In genomic region chr14:78632747-78633146, GRCm38 (mm10) we compare ENCODE assay signal across 23 mouse cellular contexts.
DNase-seq lines count a peak whose midpoint lies in the region; ATAC-seq and TF ChIP-seq lines count a peak whose summit lies in the region.
"Had no signal": no experiment of that assay in that cellular context is flagged by ENCODE, and none has a peak within 500 bp of the region (broad histone marks: within the 10 kb centered on the region; RNA-seq: fewer than 3 reads in every experiment).

No protein-coding gene starts in this region.

- H3K4me2 ChIP-seq in forebrain, embryonic 16.5 days (ENCODE audit: low read length): no peak overlapping the region
- H3K4me2 ChIP-seq in forebrain, embryonic 14.5 days (ENCODE audit: low read length): no peak overlapping the region
- H3K4me2 ChIP-seq in hindbrain, embryonic 11.5 days (replicated peaks; ENCODE audit: low read depth, low read length): no peak overlapping the region
- no peak overlapping the region for H3K4me2 ChIP-seq in hindbrain, postnatal 0 days (ENCODE audit: low read depth, low read length)
- no peak overlapping the region for H3K4me2 ChIP-seq in midbrain, embryonic 11.5 days
- H3K4me2 ChIP-seq in midbrain, embryonic 16.5 days (ENCODE audit: low read length): no peak overlapping the region
- H3K4me2 ChIP-seq: embryonic facial prominence, embryonic 15.5 days; heart, embryonic 11.5 days; heart, embryonic 15.5 days; hindbrain, embryonic 14.5 days had no signal

- TF ChIP-seq CTCF in hindbrain, postnatal 0 days (IDR thresholded peaks at IDR 0.05; ENCODE audit: low read depth): no peak
- no peak for TF ChIP-seq CTCF in brain, embryonic 14.5 days (IDR thresholded peaks at IDR 0.05; ENCODE audit: borderline replicate concordance, extremely low read depth, insufficient read depth, insufficient read length)
- TF ChIP-seq CTCF in lung, adult 2 months (IDR thresholded peaks at IDR 0.05; ENCODE audit: insufficient read depth, low read length): no peak

- H3K9me3 ChIP-seq in forebrain, embryonic 16.5 days (ENCODE audit: control insufficient read depth, low read length): no peaks in the 10 kb centered on the region
- no peaks in the 10 kb centered on the region for H3K9me3 ChIP-seq in forebrain, embryonic 14.5 days (replicated peaks; ENCODE audit: control insufficient read depth, low read length)
- no peaks in the 10 kb centered on the region for H3K9me3 ChIP-seq in hindbrain, embryonic 11.5 days (ENCODE audit: control insufficient read depth, low read length)
- no peaks in the 10 kb centered on the region for H3K9me3 ChIP-seq in hindbrain, postnatal 0 days (ENCODE audit: low read length)
- H3K9me3 ChIP-seq in midbrain, embryonic 11.5 days (ENCODE audit: control insufficient read depth, low read length): no peaks in the 10 kb centered on the region
- H3K9me3 ChIP-seq in midbrain, embryonic 16.5 days (replicated peaks; ENCODE audit: control insufficient read depth, low read length, poor library complexity, severe bottlenecking): no peaks in the 10 kb centered on the region
- H3K9me3 ChIP-seq: embryonic facial prominence, embryonic 15.5 days; forebrain, embryonic 10.5 days; heart, embryonic 15.5 days had no signal

- no peak overlapping the region for H3K27ac ChIP-seq in forebrain, embryonic 16.5 days (ENCODE audit: low read length)
- no peak overlapping the region for H3K27ac ChIP-seq in forebrain, embryonic 14.5 days (ENCODE audit: low read depth, low read length)
- no peak overlapping the region for H3K27ac ChIP-seq in hindbrain, embryonic 11.5 days (ENCODE audit: low read depth, low read length)
- no peak overlapping the region for H3K27ac ChIP-seq in hindbrain, postnatal 0 days
- H3K27ac ChIP-seq in midbrain, embryonic 11.5 days (ENCODE audit: low read depth, low read length): no peak overlapping the region
- H3K27ac ChIP-seq in midbrain, embryonic 16.5 days (ENCODE audit: low read length): no peak overlapping the region
- H3K27ac ChIP-seq: embryonic facial prominence, embryonic 15.5 days; forebrain, embryonic 10.5 days; heart, adult 2 months; heart, embryonic 15.5 days; hindbrain, embryonic 14.5 days had no signal

- no peak overlapping the region for H3K4me3 ChIP-seq in forebrain, embryonic 16.5 days (replicated peaks; ENCODE audit: low read length)
- no peak overlapping the region for H3K4me3 ChIP-seq in forebrain, embryonic 14.5 days (ENCODE audit: low read depth, low read length)
- H3K4me3 ChIP-seq in hindbrain, embryonic 11.5 days (ENCODE audit: low read depth, low read length): no peak overlapping the region
- H3K4me3 ChIP-seq in hindbrain, postnatal 0 days (ENCODE audit: low read length): no peak overlapping the region
- no peak overlapping the region for H3K4me3 ChIP-seq in midbrain, embryonic 11.5 days (ENCODE audit: low read depth, low read length)
- no peak overlapping the region for H3K4me3 ChIP-seq in midbrain, embryonic 16.5 days (ENCODE audit: low read depth, low read length)
- H3K4me3 ChIP-seq in lung, adult 2 months (replicated peaks; ENCODE audit: extremely low read depth, low read depth, low read length): no peak overlapping the region
- H3K4me3 ChIP-seq: embryonic facial prominence, embryonic 15.5 days; erythroblast, embryonic 14.5 days; forebrain, embryonic 10.5 days; heart, adult 2 months; heart, embryonic 15.5 days had no signal

- no peak overlapping the region for H3K9ac ChIP-seq in forebrain, embryonic 16.5 days (replicated peaks; ENCODE audit: low read depth, low read length)
- H3K9ac ChIP-seq in forebrain, embryonic 14.5 days (ENCODE audit: low read length): no peak overlapping the region
- H3K9ac ChIP-seq in hindbrain, embryonic 11.5 days (ENCODE audit: low read depth, low read length): no peak overlapping the region
- H3K9ac ChIP-seq in hindbrain, postnatal 0 days (replicated peaks; ENCODE audit: low read length): no peak overlapping the region
- H3K9ac ChIP-seq in midbrain, embryonic 11.5 days (ENCODE audit: low read length): no peak overlapping the region
- H3K9ac ChIP-seq in midbrain, embryonic 16.5 days (ENCODE audit: low read depth, low read length): no peak overlapping the region
- H3K9ac ChIP-seq: embryonic facial prominence, embryonic 15.5 days; heart, embryonic 15.5 days; hindbrain, embryonic 14.5 days had no signal

- no peaks in the 10 kb centered on the region for H3K4me1 ChIP-seq in forebrain, embryonic 16.5 days (replicated peaks; ENCODE audit: control insufficient read depth, insufficient read depth, low read length)
- no peaks in the 10 kb centered on the region for H3K4me1 ChIP-seq in forebrain, embryonic 14.5 days (ENCODE audit: control insufficient read depth, insufficient read depth, low read length)
- no peaks in the 10 kb centered on the region for H3K4me1 ChIP-seq in hindbrain, embryonic 11.5 days (replicated peaks; ENCODE audit: control insufficient read depth, insufficient read depth, low read length)
- no peaks in the 10 kb centered on the region for H3K4me1 ChIP-seq in hindbrain, postnatal 0 days (ENCODE audit: insufficient read depth, low read length)
- no peaks in the 10 kb centered on the region for H3K4me1 ChIP-seq in midbrain, embryonic 11.5 days (ENCODE audit: control insufficient read depth, insufficient read depth, low read length)
- no peaks in the 10 kb centered on the region; the same call in 1 of the 2 replicates for H3K4me1 ChIP-seq in midbrain, embryonic 16.5 days (ENCODE audit: control insufficient read depth, insufficient read depth, low read length)
- H3K4me1 ChIP-seq in lung, adult 2 months (ENCODE audit: control insufficient read depth, insufficient read depth, low read length): no peaks in the 10 kb centered on the region; the same call in 1 of the 2 replicates
- H3K4me1 ChIP-seq: embryonic facial prominence, embryonic 15.5 days; forebrain, embryonic 10.5 days; heart, embryonic 15.5 days had no signal

- no peaks in the 10 kb centered on the region for H3K27me3 ChIP-seq in forebrain, embryonic 16.5 days (replicated peaks; ENCODE audit: control insufficient read depth, insufficient read depth, low read length)
- no peaks in the 10 kb centered on the region for H3K27me3 ChIP-seq in forebrain, embryonic 14.5 days (replicated peaks; ENCODE audit: control insufficient read depth, insufficient read depth, low read length)
- no peaks in the 10 kb centered on the region for H3K27me3 ChIP-seq in hindbrain, embryonic 11.5 days (ENCODE audit: control insufficient read depth, insufficient read depth, low read length)
- H3K27me3 ChIP-seq in hindbrain, postnatal 0 days (ENCODE audit: insufficient read depth, low read length): no peaks in the 10 kb centered on the region
- H3K27me3 ChIP-seq in midbrain, embryonic 11.5 days (ENCODE audit: control insufficient read depth, insufficient read depth, low read length): no peaks in the 10 kb centered on the region
- H3K27me3 ChIP-seq in midbrain, embryonic 16.5 days (ENCODE audit: control insufficient read depth, insufficient read depth, low read depth, low read length): no peaks in the 10 kb centered on the region
- H3K27me3 ChIP-seq: embryonic facial prominence, embryonic 15.5 days; heart, embryonic 15.5 days had no signal

- 0 out of 2 replicates have a peak, but pooled peaks have one; percentile 26 for ATAC-seq in forebrain, embryonic 16.5 days
- ATAC-seq in forebrain, embryonic 14.5 days: no peak
- no peak for ATAC-seq in hindbrain, embryonic 11.5 days (ENCODE audit: low FRiP score)
- ATAC-seq in hindbrain, postnatal 0 days: no peak
- peak; percentile 48; the same call in 1 of the 2 replicates for ATAC-seq in midbrain, embryonic 11.5 days (ENCODE audit: low FRiP score)
- ATAC-seq in midbrain, embryonic 16.5 days: no peak
- ATAC-seq: inflammation-experienced regulatory T-cells, adult 6 months; intestine, postnatal 0 days had no signal

- 76% methylated on average over 6 of the region's 6 CpGs for WGBS in forebrain, embryonic 16.5 days
- 82% methylated on average over 6 of the region's 6 CpGs for WGBS in forebrain, embryonic 14.5 days
- 60% methylated on average over 6 of the region's 6 CpGs for WGBS in hindbrain, embryonic 11.5 days
- WGBS in hindbrain, postnatal 0 days: 42% methylated on average over 6 of the region's 6 CpGs
- 76% methylated on average over 6 of the region's 6 CpGs for WGBS in midbrain, embryonic 11.5 days
- 70% methylated on average over 6 of the region's 6 CpGs for WGBS in midbrain, embryonic 16.5 days
- WGBS in lung, adult 2 months: 88% methylated on average over 6 of the region's 6 CpGs

- DNase-seq in forebrain, embryonic 14.5 days (ENCODE audit: low spot score): no peak
- peak; percentile 36 for DNase-seq in hindbrain, embryonic 11.5 days (ENCODE audit: low spot score)
- DNase-seq in hindbrain, postnatal 0 days (ENCODE audit: low spot score): no peak
- DNase-seq in midbrain, embryonic 11.5 days (ENCODE audit: low spot score, missing footprints): no peak
- DNase-seq in brain, embryonic 14.5 days (ENCODE audit: low read depth): peak; percentile 43
- DNase-seq in lung, adult 2 months: no peak
- DNase-seq: adrenal gland, postnatal 10 days; cerebellum, adult 18-20 months; cerebellum, adult 9-11 months; cerebellum, postnatal 36 days; embryo, embryonic 11 days; gastrocnemius, postnatal 10 days; heart, adult 2 months had no signal

- TF ChIP-seq POLR2A in brain, embryonic 14.5 days (IDR thresholded peaks at IDR 0.05; ENCODE audit: borderline replicate concordance, extremely low read depth, insufficient read depth, insufficient read length, poor library complexity, severe bottlenecking): no peak
- no peak for TF ChIP-seq POLR2A in lung, adult 2 months (IDR thresholded peaks at IDR 0.05; ENCODE audit: borderline replicate concordance, extremely low read depth, low read depth, low read length)

- no peaks in the 10 kb centered on the region for H3K36me3 ChIP-seq in forebrain, embryonic 16.5 days (ENCODE audit: control insufficient read depth, insufficient read depth)
- H3K36me3 ChIP-seq in forebrain, embryonic 14.5 days (ENCODE audit: control insufficient read depth, insufficient read depth, low read length): no peaks in the 10 kb centered on the region
- no peaks in the 10 kb centered on the region for H3K36me3 ChIP-seq in hindbrain, embryonic 11.5 days (ENCODE audit: control insufficient read depth, insufficient read depth, low read length)
- no peaks in the 10 kb centered on the region for H3K36me3 ChIP-seq in hindbrain, postnatal 0 days (ENCODE audit: insufficient read depth, low read length)
- no peaks in the 10 kb centered on the region for H3K36me3 ChIP-seq in midbrain, embryonic 11.5 days (ENCODE audit: control insufficient read depth, insufficient read depth, low read length)
- H3K36me3 ChIP-seq in midbrain, embryonic 16.5 days (ENCODE audit: control insufficient read depth, insufficient read depth, low read length): no peaks in the 10 kb centered on the region
- H3K36me3 ChIP-seq: embryonic facial prominence, embryonic 15.5 days; forebrain, embryonic 10.5 days; heart, embryonic 15.5 days had no signal

Comparison
In these comparisons a context has a peak if more than half of its experiments do, and no peak if none do; other contexts are left out.
1. ATAC-seq: peak in forebrain, embryonic 16.5 days (single experiment) and midbrain, embryonic 11.5 days (single experiment); none in forebrain, embryonic 14.5 days (single experiment), hindbrain, embryonic 11.5 days (single experiment), hindbrain, postnatal 0 days (single experiment) and midbrain, embryonic 16.5 days (single experiment).
2. DNase-seq: peak in hindbrain, embryonic 11.5 days (single experiment) and brain, embryonic 14.5 days (single experiment); none in forebrain, embryonic 14.5 days (single experiment), hindbrain, postnatal 0 days (single experiment), midbrain, embryonic 11.5 days (single experiment) and lung, adult 2 months (single experiment).